Mouse (Mus musculus): ENCODE data around the gene Srpk2. TPM values are rescaled to one million over a fixed set of nuclear protein-coding genes. Genes with fewer than 3 reads are reported as not detected.
"Not testable (repeated sequence)": the region's sequence is repeated elsewhere in the genome, so short reads cannot be mapped to it uniquely, and the experiment has no call there.

Srpk2 gene
- total RNA-seq, 1 experiment from 2014 or later = 26.5 TPM

DNA sequence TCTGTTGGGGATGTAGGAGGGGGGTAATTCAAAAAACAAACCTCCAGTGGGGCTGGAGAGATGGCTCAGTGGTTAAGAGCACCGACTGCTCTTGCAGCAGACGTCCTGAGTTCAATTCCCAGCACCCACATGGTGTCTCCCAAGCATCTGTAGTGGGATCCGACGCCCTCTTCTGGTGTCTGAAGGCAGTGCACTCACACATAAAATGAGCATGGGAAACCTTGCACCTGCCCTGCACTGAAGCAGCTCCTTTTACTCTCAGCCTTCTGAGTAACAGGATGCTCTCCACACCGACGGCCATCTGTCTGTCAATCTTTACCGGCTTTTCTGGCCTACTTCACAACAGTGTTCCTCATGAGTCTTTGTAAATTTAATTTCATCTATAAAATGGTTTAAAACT, 65.8 kb downstream of the Srpk2 start:
- no peak for ATAC-seq (replicated peaks; ENCODE audit: insufficient number of reproducible peaks, low FRiP score, low TSS enrichment, poor library complexity, severe bottlenecking)

DNA sequence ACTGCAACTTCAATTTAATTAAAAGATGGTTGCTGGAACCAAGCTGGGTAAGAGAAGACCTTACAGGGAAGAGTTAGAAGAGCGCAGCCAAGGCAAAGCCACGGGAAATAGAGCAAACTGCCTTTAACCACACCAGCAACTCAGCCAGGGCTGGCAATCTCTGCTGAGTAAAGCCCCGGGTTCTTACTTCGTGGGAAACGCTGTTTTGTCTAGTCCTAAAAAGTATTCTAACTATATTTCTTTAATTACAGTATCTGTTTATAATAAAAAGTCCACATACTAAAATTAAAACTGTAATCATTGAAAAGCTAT, 67.4 kb downstream of the Srpk2 start:
- ATAC-seq (replicated peaks; ENCODE audit: insufficient number of reproducible peaks, low FRiP score, low TSS enrichment, poor library complexity, severe bottlenecking) = no peak

DNA sequence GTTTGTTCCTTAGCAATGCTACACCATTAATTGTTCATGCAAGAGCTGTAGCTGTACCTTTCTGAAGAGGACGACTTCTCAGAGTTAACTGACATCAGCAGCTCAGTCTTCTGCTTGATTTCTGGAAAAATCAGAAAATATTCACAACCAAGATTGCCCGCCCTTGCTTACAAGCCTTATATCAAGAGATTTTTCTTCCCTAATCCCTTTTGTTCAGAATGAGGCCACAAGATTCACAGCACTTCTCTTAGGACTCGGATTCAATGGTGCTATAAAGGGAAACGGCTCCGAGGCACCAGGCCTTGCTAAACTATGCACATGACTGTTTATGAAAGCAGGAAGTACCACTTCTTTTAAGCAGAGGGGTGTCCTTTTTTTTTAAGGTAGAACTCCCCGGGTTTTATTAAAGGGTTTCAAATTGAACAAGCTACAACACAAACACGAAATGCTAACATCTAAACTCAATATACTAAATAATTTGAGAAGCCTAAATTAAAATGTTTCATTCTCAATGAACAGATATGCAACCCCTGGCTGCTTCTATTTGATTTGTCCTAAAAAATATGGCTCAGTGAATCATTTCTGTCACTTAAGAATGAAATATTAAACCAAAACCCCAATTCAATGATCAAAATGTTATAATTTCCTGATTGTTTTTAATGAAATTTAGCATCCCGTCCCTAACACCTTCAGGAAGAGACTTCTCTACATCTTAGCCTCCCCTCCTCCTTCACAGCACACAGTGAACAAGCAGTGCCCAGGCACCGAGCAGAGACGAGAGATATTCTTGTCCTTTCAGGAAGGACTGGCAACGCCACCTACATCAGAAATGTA, 67.9 kb downstream of the Srpk2 start:
- peak; percentile 81; the same call in 1 of the 2 replicates for ATAC-seq (replicated peaks; ENCODE audit: insufficient number of reproducible peaks, low FRiP score, low TSS enrichment, poor library complexity, severe bottlenecking)

DNA sequence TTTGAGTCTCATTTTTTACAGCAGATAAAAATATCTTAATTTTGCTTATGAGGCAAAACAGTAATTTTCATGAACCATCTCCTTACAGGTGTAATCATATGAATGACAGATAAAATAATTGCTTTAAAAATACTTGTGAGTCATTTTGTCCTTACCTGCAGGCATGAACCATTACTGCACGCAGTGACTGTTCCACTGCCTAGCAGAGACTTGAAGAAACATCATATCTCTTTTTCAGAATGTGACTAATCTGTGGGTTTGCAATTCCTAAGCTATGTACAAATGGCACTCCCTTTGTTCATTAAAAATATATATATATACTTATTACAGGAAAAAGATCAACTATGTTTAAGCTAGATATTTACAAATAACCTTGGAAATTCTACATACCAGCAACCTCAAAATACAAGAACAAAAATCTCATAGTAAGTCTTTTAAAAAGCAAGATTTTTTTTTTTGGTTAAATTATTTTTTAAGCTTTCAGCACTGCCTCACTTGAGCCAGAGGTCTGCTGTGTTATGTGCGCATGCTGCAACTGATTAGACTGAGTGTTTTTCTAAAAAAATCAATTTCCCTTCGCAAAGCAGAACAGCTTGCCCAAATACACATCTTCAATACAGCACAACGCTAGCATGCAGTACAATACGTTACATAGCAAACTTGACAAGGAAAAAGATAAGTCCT, 68.7 kb downstream of the Srpk2 start:
- no peak for ATAC-seq (replicated peaks; ENCODE audit: insufficient number of reproducible peaks, low FRiP score, low TSS enrichment, poor library complexity, severe bottlenecking)

DNA sequence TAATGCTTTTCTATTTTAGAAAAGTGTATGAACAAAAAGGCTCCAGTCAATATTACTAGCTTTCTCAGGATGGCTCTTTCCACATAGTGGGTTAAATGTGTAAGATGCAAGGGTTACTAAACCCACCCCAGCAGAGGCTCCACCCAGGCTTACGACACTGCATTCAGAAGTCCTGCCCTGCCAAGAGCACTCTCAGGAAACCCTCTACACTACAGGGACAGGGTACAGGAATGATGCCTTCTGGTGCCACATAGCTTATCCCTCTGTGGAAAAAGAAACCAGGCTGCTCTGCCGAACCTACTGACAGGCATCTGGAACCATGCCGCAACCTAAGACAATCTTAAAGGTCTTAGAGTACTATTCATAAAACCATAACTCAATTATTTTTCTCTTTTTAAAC, 71.6 kb downstream of the Srpk2 start:
- no peak for ATAC-seq (replicated peaks; ENCODE audit: insufficient number of reproducible peaks, low FRiP score, low TSS enrichment, poor library complexity, severe bottlenecking)

DNA sequence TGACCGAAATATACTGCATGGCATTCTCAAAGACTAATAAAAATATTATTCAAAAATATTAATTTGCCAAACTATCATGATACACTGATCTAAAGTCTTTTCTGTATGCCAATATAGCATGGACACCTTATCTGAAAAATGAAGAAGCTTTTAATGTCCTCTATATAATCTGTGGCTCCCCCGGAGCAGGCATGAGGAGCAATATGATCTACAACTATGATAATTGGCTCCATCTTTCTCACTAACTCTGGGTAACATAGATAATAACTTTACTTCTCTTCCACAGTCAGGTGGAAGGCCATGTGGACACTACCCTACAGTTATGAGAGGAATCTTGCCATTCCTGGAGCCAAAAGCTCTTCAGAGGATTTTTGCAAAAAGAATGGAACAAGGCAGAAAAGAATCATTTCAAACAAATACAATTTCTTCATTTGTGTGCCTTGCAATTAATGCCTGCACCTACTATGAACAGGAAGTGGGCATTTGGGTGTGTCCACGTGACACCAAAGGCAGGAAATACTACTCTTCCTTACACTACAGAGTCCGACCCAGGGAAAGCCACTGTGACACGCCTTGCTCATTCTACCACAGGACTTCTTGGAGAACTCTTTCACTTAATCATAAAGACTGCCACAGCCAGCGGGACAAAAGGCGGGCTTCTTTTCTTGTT, 80.2 kb downstream of the Srpk2 start:
- ATAC-seq (replicated peaks; ENCODE audit: insufficient number of reproducible peaks, low FRiP score, low TSS enrichment, poor library complexity, severe bottlenecking) = peak; percentile 53; the same call in 1 of the 2 replicates

DNA sequence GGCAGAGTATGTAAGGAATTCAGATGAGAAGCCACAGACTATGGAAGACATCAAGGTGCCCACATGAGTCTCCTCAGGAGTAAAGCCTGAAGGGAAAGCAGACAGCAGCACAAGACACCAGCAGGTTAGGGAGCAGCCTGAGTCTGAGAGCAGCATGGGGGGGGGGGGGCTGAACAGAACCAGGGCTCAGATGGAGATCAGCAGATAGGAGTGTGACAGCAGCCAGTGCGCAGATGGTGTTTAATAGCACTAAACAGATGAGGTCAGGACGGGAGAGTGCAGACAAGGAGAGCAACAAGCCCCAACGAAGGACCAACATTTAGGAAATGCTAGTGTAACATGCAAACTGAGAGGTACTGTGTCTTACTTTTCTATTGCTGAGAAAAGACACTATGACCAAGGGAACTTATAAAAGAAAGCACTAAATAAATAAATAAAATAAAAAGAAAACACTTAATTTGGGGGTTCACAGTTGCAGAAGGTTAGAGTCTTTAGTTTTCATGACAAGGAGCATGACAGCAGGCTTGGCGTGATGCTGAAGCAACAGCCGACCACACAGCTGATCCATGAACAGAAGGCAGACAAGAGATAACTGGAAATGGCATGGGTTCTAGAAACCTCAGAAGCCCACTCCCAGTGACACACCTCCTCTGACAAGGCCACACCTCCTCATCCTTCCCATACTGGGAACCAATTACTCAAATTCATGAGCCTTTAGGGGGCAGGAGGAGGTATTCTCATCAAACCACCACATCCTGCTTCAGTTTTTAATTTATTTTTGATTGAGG, 84.5 kb downstream of the Srpk2 start:
- ATAC-seq (replicated peaks; ENCODE audit: insufficient number of reproducible peaks, low FRiP score, low TSS enrichment, poor library complexity, severe bottlenecking) = no peak

DNA sequence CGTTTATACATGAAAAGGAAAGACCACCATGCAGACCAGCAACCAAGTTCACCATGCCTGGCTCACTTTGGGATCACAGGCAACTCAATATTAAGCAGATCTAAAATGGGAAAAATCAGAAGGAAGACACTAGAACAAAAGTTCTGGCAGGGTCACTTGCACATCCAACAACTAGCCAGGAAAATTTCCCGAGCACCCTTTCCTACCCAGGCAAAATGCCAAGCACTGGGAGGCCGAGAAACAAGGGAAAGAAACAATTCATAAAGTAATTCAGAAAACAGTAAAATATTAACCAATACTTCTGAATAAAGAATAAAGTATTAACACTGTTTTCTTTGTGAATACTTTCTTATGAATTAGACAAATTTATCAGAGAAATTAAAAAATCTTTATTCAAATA, 85.2 kb downstream of the Srpk2 start:
- no peak for ATAC-seq (replicated peaks; ENCODE audit: insufficient number of reproducible peaks, low FRiP score, low TSS enrichment, poor library complexity, severe bottlenecking)

DNA sequence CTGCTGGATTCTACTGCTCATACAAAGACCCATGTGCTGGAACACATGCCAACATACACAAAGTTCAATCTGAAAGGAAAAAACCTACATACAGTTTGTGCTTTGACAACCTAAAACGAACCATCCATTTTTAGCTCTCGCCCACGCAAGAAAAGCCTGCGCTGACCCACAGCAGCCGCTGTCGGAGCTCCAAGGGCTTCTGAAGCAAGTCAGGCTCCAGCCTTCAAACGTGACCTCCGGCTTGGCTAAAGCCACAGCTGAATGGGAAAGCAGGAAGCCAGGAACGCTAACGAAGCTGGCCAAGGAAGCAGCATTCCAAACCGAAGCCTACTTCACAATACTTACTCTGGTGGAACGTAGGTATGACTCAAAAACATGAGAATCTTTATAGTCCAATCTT, 85.9 kb downstream of the Srpk2 start:
- ATAC-seq (replicated peaks; ENCODE audit: insufficient number of reproducible peaks, low FRiP score, low TSS enrichment, poor library complexity, severe bottlenecking) = no peak

DNA sequence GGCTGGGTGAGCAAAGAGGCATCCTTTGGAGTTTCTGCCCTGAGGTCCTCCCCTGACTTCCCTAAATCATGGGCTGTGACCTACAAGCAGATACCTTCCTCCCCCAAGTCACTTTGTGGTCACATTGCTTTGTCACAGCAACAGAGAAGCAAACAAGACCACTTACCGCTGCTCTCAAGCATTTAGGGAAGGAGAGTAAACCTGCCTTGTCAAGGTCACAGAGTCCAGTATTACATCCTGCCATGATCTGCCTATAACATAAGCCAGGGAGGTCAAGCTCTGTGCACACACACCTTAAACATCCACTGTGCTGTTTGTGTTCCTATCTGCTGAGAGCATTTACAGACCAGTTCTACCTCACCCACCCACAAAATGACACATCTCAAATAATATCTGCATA, 86.4 kb downstream of the Srpk2 start:
- ATAC-seq (replicated peaks; ENCODE audit: insufficient number of reproducible peaks, low FRiP score, low TSS enrichment, poor library complexity, severe bottlenecking) = peak; percentile 91

DNA sequence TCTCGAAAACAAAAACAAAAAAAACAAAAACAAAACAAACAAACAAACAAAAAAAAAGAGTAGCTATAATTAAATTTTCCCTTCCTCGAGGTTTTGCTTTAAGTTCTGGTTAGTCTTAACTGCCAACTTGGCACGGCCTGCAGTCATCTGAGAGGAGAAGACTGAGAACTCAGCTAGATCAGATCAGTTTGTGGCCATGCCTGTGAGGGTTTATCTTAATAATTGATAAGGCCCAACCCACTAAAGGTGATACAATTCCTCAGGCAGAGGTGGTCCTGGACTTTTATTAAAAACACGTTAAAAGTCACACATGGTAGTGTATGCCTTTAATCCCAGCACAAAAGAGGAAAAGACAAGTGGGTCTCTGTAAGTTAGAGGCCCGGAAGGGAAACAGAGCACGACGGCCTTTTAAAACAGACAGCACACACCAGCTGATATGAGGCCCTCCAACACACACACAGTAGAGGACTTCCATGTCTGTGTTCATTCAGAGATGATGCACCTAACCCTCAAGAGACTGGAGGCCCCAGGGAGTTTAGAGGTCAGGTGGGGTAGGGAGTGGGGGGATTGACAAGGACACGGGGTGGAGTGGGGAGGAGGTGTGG, 87.1 kb downstream of the Srpk2 start:
- no peak for ATAC-seq (replicated peaks; ENCODE audit: insufficient number of reproducible peaks, low FRiP score, low TSS enrichment, poor library complexity, severe bottlenecking)

DNA sequence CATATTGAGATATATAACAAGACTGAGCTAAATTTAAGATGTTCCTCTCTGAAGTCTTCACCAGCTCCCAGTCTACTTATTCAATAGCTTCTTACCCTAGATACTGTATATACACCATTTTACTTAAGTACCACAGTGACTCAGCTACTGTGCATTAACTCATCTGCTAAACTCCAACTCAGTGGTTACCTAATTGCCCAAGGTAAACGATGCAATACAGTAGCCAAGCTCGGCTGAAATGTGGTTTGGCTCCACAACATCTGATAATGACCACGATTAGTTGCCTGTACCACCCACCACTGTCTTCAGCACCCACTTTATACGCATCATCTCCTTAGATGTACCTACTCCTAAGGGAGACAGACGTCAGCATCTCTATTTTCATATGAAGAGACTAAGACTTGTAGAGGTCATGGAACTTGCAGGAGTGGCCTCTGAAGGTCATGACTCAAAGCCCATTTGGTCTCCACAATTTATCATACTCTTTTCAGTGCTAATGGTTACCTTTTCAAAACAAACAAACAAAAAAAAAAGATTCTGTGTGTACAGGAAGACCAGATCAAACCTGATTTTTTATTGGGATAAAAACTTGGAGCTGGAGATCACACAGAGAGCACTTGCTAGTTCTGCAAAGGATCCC, 88.0 kb downstream of the Srpk2 start:
- ATAC-seq (replicated peaks; ENCODE audit: insufficient number of reproducible peaks, low FRiP score, low TSS enrichment, poor library complexity, severe bottlenecking) = 0 out of 2 replicates have a peak, but pooled peaks have one; percentile 25

DNA sequence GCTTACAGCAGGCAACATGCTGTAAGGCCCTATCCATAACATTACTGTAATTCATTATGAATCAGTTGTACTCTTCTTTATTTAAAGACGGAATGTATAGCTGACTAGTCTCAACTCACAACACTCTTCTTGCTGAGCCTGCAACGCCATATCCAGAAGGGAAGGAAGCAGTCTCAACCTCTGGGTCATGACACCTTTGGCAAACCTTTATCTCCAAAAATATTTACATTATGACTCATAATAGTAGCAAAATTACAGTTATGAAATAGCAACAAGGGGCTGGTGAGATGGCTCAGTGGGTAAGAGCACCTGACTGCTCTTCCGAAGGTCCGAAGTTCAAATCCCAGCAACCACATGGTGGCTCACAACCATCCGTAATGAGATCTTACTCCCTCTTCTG, 94.1 kb downstream of the Srpk2 start:
- not testable (repeated sequence) for ATAC-seq (replicated peaks; ENCODE audit: insufficient number of reproducible peaks, low FRiP score, low TSS enrichment, poor library complexity, severe bottlenecking)

DNA sequence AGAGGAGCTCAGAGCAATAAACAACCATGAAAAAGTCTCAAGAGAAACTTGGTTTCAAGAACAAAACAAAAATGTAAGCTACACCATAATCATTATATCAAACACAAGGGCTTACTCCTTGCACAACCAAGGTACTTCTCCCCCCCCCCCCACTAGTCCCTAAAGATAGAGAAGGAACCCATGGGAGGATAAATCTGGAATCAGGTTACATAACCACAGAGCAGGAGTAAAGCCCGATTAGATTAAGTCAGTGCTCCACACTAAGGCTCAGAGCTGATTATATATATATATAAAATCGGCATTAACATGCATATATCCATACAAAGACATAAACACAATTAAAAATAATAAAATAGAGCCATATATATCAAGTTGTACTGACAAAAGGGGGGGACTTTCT, 96.8 kb downstream of the Srpk2 start:
- no peak for ATAC-seq (replicated peaks; ENCODE audit: insufficient number of reproducible peaks, low FRiP score, low TSS enrichment, poor library complexity, severe bottlenecking)

DNA sequence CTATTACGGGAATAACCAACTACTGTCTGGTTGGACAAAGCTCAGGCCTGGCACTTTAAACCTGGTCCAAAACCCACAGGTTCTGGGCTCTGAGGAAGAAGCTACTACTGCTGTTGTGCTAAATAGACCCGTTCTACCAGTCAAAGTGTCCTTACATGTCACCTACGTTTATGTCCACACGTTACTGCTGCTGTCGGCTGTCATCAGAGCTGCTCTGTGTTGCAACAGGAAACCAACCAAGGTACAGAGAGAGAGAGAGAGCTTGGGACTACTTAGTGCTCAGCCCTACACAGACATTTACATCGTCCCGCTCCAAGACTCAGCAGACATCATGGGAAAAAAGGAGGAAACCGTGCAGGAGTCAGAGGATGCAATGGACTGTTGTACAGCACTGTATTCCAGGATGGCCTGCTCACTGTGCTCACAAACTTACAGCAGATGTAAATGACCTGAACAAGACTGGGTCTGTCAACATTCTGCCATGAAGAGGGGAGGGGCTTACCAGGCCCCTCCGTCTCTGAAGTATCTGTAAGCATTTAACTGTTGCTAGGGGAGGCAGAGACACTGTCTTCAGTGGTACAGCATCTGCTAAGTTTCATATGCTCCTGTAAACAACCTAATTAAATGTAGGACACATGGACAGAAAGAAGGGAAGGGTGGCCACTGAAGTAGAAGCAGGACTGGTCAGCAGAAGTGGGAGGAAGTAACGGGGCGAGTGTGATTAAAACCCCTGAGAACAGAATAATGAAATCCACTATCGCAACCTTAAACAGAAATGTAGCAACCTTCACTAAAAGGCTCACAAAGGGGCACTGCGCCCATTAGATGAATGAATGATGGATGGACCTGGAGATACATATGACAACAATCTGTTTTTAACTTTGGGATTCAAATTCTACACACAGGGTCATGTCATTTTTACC, 97.6 kb downstream of the Srpk2 start:
- ATAC-seq (replicated peaks; ENCODE audit: insufficient number of reproducible peaks, low FRiP score, low TSS enrichment, poor library complexity, severe bottlenecking) = no peak

DNA sequence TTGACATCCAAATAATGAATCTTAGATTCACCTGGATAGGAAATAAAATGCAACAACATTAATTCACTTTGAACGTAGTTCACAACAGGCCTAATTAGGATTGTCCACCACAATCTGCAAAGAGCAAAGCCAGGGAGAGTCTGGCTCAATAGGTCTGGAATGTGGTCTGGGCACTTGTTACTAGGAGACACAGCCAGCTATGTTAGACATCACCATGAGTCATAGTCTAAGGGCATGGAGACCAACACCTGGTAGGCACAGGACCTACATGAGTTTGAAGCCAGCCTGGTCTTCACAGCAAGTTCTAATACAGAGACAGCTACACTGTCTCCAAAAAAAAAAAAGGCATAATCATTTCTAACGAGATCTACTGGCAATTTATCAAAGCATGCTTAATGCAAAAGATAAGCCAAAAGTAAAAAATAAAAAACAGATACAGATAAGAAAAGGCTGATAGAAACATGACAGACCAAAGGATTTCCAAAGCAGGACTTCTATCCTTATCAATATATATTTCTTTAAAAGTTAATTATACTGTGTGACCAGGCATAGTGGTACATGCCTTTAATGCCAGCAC, 102.8 kb downstream of the Srpk2 start:
- no peak for ATAC-seq (replicated peaks; ENCODE audit: insufficient number of reproducible peaks, low FRiP score, low TSS enrichment, poor library complexity, severe bottlenecking)

All from monocyte, adult 5-6 weeks (primary cell).